Mouse (Mus musculus) forebrain, embryonic 10.5 days (tissue): ENCODE data around the gene Rps27. TPM values are rescaled to one million over a fixed set of nuclear protein-coding genes. Genes with fewer than 3 reads are reported as not detected.

ENCODE experiments used
- DNase-seq: peaks from one replicate; pipeline ENCODE4 v3.0.0-alpha.2; 2017; ENCODE audit warnings: low spot score; ENCODE audit errors: extremely low spot score
- H3K27ac ChIP-seq: fragments of 300-500 bp; sonication (generic); 2 replicates; pipeline ENCODE4 v1.5.1; 2016; ENCODE audit warnings: mild to moderate bottlenecking
- H3K27me3 ChIP-seq: fragments of 300-500 bp; sonication (generic); 2 replicates; pipeline ENCODE4 v1.6.1; 2016; ENCODE audit warnings: mild to moderate bottlenecking; ENCODE audit not compliant: poor library complexity, severe bottlenecking
- H3K36me3 ChIP-seq: fragments of 300-500 bp; sonication (generic); replicated peaks from 2 replicates; pipeline ENCODE4 v1.6.1; 2016; ENCODE audit warnings: mild to moderate bottlenecking, moderate library complexity
- H3K4me1 ChIP-seq: fragments of 300-500 bp; sonication (generic); 2 replicates; pipeline ENCODE4 v1.6.1; 2016
- H3K4me3 ChIP-seq: fragments of 300-500 bp; sonication (generic); 2 replicates; pipeline ENCODE4 v1.5.1; 2016; ENCODE audit warnings: mild to moderate bottlenecking, moderate library complexity
- H3K9me3 ChIP-seq: fragments of 300-500 bp; sonication (generic); 2 replicates; pipeline ENCODE4 v1.6.1; 2016; ENCODE audit warnings: mild to moderate bottlenecking, moderate library complexity
- WGBS: fragments of 180-500 bp; shearing (Covaris S2); methylation state at CpG from one replicate; pipeline ENCODE4 v1.1.7; 2016; 5-methylcytosine and 5-hydroxymethylcytosine counted together
- polyA plus RNA-seq: library from polyadenylated mRNA; unstranded; fragments of >200 nt; fragmentation: Nextera tagmentation; extraction: Ambion mirVana; gene quantifications from 2 replicates; pipeline ENCODE4 v1.2.1, GENCODE M21; 2016

The Rps27 gene
- polyA plus RNA-seq, 1 experiment from 2014 or later, result 1,069 TPM

GRCm38 (mm10) chr3:90220531-90220951 is 7.1 kb upstream of the Rps27 start:
- Histone ChIP-seq H3K9me3 (no peaks in the 10 kb centered on the region), H3K4me1 (peaks cover 27% of the 10 kb centered on the region), H3K27me3 (no peaks in the 10 kb centered on the region), H3K36me3 (peaks cover 26% of the 10 kb centered on the region), H3K4me3 (peak overlapping the region; percentile 64), H3K27ac (peak overlapping the region; percentile 89)
- DNase-seq, result peak; percentile 71
- WGBS, result under 1% methylated on average over 18 of the region's 20 CpGs

GRCm38 (mm10) chr3:90220088-90220487 is 6.6 kb upstream of the Rps27 start:
- peaks cover 22% of the 10 kb centered on the region for H3K36me3 ChIP-seq
- no peaks in the 10 kb centered on the region for H3K27me3 ChIP-seq
- peak; percentile 42 for DNase-seq
- 15% methylated on average over 6 of the region's 6 CpGs for WGBS
- H3K4me3 ChIP-seq, result peak overlapping the region; percentile 64
- H3K27ac ChIP-seq, result peak overlapping the region; percentile 89
- H3K9me3 ChIP-seq, result no peaks in the 10 kb centered on the region
- H3K4me1 ChIP-seq, result peaks cover 27% of the 10 kb centered on the region

- H3K36me3 ChIP-seq, result peaks cover 19% of the 10 kb centered on the region
- H3K4me3 ChIP-seq, result no peak overlapping the region
- no peak for DNase-seq
- no peaks in the 10 kb centered on the region for H3K9me3 ChIP-seq
- H3K4me1 ChIP-seq, result peaks cover 38% of the 10 kb centered on the region
- 50% methylated on average over 1 of the region's 1 CpGs for WGBS
- H3K27ac ChIP-seq, result no peak overlapping the region
- H3K27me3 ChIP-seq, result no peaks in the 10 kb centered on the region
These were observed 2.5 kb upstream of the Rps27 start for GRCm38 (mm10) chr3:90215825-90216380.

GRCm38 (mm10) chr3:90213956-90214684 is 669 bp upstream of the Rps27 start:
- no peak for DNase-seq
- Histone ChIP-seq H3K4me1 (peaks cover 27% of the 10 kb centered on the region), H3K27me3 (no peaks in the 10 kb centered on the region), H3K36me3 (peaks cover 36% of the 10 kb centered on the region), H3K9me3 (no peaks in the 10 kb centered on the region), H3K4me3 (peak overlapping the region; percentile 94), H3K27ac (peak overlapping the region; percentile 97)
- WGBS, result 14% methylated on average over 12 of the region's 12 CpGs

- H3K4me3 ChIP-seq, result peak overlapping the region; percentile 94
- no peaks in the 10 kb centered on the region for H3K9me3 ChIP-seq
- H3K36me3 ChIP-seq, result peaks cover 50% of the 10 kb centered on the region
- H3K4me1 ChIP-seq, result peaks cover 27% of the 10 kb centered on the region
- no peak for DNase-seq
- no peaks in the 10 kb centered on the region for H3K27me3 ChIP-seq
- peak overlapping the region; percentile 97 for H3K27ac ChIP-seq
- 21% methylated on average over 5 of the region's 5 CpGs for WGBS
These were observed 728 bp downstream of the Rps27 start for GRCm38 (mm10) chr3:90212723-90213122.

DNA sequence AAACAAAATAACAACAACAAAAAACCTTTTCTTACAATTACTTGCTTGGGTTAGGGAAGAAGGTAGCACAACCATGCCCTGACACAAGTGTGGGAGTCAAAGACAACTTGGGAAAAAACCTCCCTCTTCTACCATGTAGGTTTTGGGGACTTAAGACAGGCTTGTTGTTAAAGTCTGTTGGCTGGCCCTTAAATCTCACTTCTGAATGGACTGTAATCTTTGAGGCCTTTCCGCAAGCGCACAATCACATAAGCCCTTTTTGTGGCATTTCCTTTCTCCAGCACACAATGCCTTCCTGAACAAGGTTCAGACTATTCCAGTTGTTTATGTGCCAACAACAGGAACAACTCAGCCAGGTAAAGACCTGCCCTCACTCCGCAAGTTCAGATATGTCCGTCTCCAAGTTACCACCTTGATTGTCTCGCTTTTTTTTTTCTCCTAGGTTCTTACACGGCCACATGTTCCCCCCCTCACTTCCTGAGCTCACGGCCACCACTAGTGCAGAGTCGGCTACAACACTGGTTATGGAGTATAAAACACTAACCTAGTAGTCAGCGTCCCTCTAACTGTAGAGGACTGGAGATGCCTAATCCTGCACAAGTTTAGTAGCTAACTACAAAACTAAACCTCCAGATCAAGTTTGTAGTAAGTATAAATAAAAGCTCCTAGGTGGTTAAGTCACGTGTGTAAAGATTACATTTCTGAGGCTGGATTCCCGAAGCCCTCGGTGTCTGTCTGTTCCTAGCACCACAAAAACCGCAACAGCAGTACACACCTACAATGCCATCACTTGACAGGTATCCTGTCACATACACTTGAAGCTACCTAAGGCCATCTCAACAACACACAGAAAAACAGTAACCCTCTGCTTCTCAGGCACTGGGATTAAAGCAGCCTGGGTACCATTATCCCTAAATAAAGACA is 1.7 kb downstream of the Rps27 start:
- peaks cover 59% of the 10 kb centered on the region for H3K36me3 ChIP-seq
- peaks cover 27% of the 10 kb centered on the region for H3K4me1 ChIP-seq
- H3K4me3 ChIP-seq, result peak overlapping the region; percentile 94
- no peaks in the 10 kb centered on the region for H3K27me3 ChIP-seq
- no peak for DNase-seq
- no peak overlapping the region for H3K27ac ChIP-seq
- 87% methylated on average over 13 of the region's 13 CpGs for WGBS
- H3K9me3 ChIP-seq, result no peaks in the 10 kb centered on the region

DNA sequence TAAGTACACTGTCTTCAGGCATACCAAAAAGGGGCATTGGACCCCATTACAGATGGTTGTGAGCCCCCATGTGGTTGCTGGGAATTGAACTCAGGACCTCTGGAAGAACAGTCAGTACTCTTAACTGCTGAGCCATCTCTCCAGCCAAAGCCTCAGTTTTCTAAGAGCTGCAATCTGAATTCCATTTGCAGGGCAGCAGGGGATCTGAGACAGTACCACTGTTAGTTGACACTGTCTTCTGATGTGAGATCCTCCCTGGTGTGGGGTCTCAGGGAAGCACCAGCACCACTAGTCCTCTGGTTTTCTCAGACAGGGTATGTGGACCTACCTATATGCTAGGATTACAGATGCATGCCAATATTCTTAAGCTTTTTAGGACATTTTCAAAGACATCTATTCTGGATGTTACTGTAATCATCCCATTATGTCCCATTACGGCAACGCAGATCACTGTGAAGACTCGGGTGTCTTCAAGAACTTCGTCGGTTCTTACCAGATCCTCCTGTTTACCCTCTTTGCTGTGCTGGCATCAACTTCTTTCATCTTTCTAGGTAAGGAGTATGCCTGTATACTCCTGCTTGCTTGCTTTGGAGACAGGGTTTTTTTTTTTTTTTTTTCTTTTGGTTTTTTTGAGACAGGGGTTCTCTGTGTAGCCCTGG is 3.4 kb downstream of the Rps27 start:
- peaks cover 27% of the 10 kb centered on the region for H3K4me1 ChIP-seq
- no peaks in the 10 kb centered on the region for H3K9me3 ChIP-seq
- H3K27me3 ChIP-seq, result no peaks in the 10 kb centered on the region
- no peak for DNase-seq
- H3K36me3 ChIP-seq, result peaks cover 70% of the 10 kb centered on the region
- 97% methylated on average over 5 of the region's 5 CpGs for WGBS
- H3K4me3 ChIP-seq, result no peak overlapping the region
- H3K27ac ChIP-seq, result no peak overlapping the region

- 94% methylated on average over 2 of the region's 2 CpGs for WGBS
- H3K27me3 ChIP-seq, result no peaks in the 10 kb centered on the region
- no peak overlapping the region for H3K27ac ChIP-seq
- no peak for DNase-seq
- H3K4me3 ChIP-seq, result no peak overlapping the region
- H3K36me3 ChIP-seq, result peaks cover 70% of the 10 kb centered on the region
- peaks cover 20% of the 10 kb centered on the region for H3K4me1 ChIP-seq
- no peaks in the 10 kb centered on the region for H3K9me3 ChIP-seq
These were observed 4.8 kb downstream of the Rps27 start for GRCm38 (mm10) chr3:90208662-90209061.

- DNase-seq, result no peak
- WGBS, result 94% methylated on average over 2 of the region's 2 CpGs
These were observed 8.9 kb downstream of the Rps27 start for GRCm38 (mm10) chr3:90204582-90204981.

GRCm38 (mm10) chr3:90203619-90204018 is 9.8 kb downstream of the Rps27 start:
- Histone ChIP-seq H3K4me3 (no peak overlapping the region), H3K4me1 (peaks cover 10% of the 10 kb centered on the region), H3K9me3 (no peaks in the 10 kb centered on the region), H3K27me3 (no peaks in the 10 kb centered on the region), H3K27ac (no peak overlapping the region), H3K36me3 (peaks cover 29% of the 10 kb centered on the region)
- no peak for DNase-seq
- WGBS, result 79% methylated on average over 5 of the region's 5 CpGs

More at GRCm38 (mm10) chr3:90204582-90204981, 8.9 kb downstream of the Rps27 start:
- Histone ChIP-seq H3K27ac (no peak overlapping the region), H3K9me3 (no peaks in the 10 kb centered on the region), H3K27me3 (no peaks in the 10 kb centered on the region), H3K4me1 (peaks cover 10% of the 10 kb centered on the region), H3K36me3 (peaks cover 39% of the 10 kb centered on the region), H3K4me3 (no peak overlapping the region)

GRCm38 (mm10) chr3:90202884-90203283 is 10.6 kb downstream of the Rps27 start:
- H3K4me3 ChIP-seq, result no peak overlapping the region
- no peak for DNase-seq
- H3K4me1 ChIP-seq, result peaks cover 10% of the 10 kb centered on the region
- 57% methylated on average over 1 of the region's 1 CpGs for WGBS
- no peak overlapping the region for H3K27ac ChIP-seq
- no peaks in the 10 kb centered on the region for H3K9me3 ChIP-seq
- peaks cover 22% of the 10 kb centered on the region for H3K36me3 ChIP-seq
- no peaks in the 10 kb centered on the region for H3K27me3 ChIP-seq

GRCm38 (mm10) chr3:90197548-90197947 is 15.9 kb downstream of the Rps27 start:
- peaks cover 8% of the 10 kb centered on the region for H3K4me1 ChIP-seq
- 93% methylated on average over 1 of the region's 1 CpGs for WGBS
- H3K9me3 ChIP-seq, result no peaks in the 10 kb centered on the region
- H3K4me3 ChIP-seq, result no peak overlapping the region
- H3K36me3 ChIP-seq, result no peaks in the 10 kb centered on the region
- no peaks in the 10 kb centered on the region for H3K27me3 ChIP-seq
- no peak overlapping the region for H3K27ac ChIP-seq
- no peak for DNase-seq
